Mouse (Mus musculus) C2C12 (cell line): Measurements from ENCODE around the gene Mei1. TPM values are rescaled to one million over a fixed set of nuclear protein-coding genes. Genes with fewer than 3 reads are reported as not detected.

Experiments used
- H3K27me3 ChIP-seq: one replicate; pipeline ENCODE4 v1.6.1; 2011; ENCODE audit not compliant: control insufficient read depth, insufficient read depth, insufficient read length
- H3K36me3 ChIP-seq: one replicate; pipeline ENCODE4 v1.6.1; 2011; ENCODE audit not compliant: control insufficient read depth, insufficient read depth
- H3K4me3 ChIP-seq: one replicate; pipeline ENCODE4 v1.5.1; 2011; ENCODE audit warnings: mild to moderate bottlenecking, control low read depth; ENCODE audit not compliant: poor library complexity, insufficient read depth, severe bottlenecking
- H3K79me2 ChIP-seq: one replicate; pipeline ENCODE4 v1.6.1; 2011; ENCODE audit not compliant: control insufficient read depth, insufficient read depth
- H3K79me3 ChIP-seq: one replicate; pipeline ENCODE4 v1.6.1; 2011; ENCODE audit warnings: low read depth, control low read depth
- H3ac ChIP-seq: one replicate; pipeline ENCODE3; 2011; ENCODE audit warnings: low read depth; ENCODE audit not compliant: control insufficient read depth, insufficient read length
- CEBPB ChIP-seq: IDR thresholded peaks from one replicate; pipeline ENCODE4 v1.6.1; 2011; ENCODE audit warnings: low read depth, mild to moderate bottlenecking, control low read depth, moderate library complexity
- CTCF ChIP-seq: IDR thresholded peaks from one replicate; pipeline ENCODE4 v1.5.1; 2011; ENCODE audit not compliant: control insufficient read depth, insufficient read depth, insufficient read length
- FOSL1 ChIP-seq: IDR thresholded peaks from one replicate; pipeline ENCODE4 v1.8.0; 2011; ENCODE audit warnings: mild to moderate bottlenecking, low read length; ENCODE audit not compliant: poor library complexity, insufficient read depth, severe bottlenecking
- MAX ChIP-seq: IDR thresholded peaks from one replicate; pipeline ENCODE4 v1.6.1; 2011; ENCODE audit warnings: mild to moderate bottlenecking, control low read depth
- MYOD1 ChIP-seq: IDR thresholded peaks from one replicate; pipeline ENCODE4 v1.6.1; 2011; ENCODE audit warnings: low read depth; ENCODE audit not compliant: control insufficient read depth, insufficient read length
- MYOG ChIP-seq: IDR thresholded peaks from one replicate; pipeline ENCODE4 v1.6.1; 2011; ENCODE audit not compliant: control insufficient read depth, insufficient read length; ENCODE audit errors: extremely low read depth
- USF1 ChIP-seq: IDR thresholded peaks from one replicate; pipeline ENCODE4 v1.6.1; 2011; ENCODE audit warnings: low read depth, mild to moderate bottlenecking, control low read depth, moderate library complexity
- polyA plus RNA-seq: library from polyadenylated mRNA; unstranded; fragments of >200 nt; fragmentation: generic; extraction: Trizol; gene quantifications from one replicate; pipeline ENCODE4 v1.2.1, GENCODE M21; 2012; ENCODE audit warnings: missing spikeins

Gene Mei1
- polyA plus RNA-seq, 1 experiment, result not detected

- peaks cover 50% of the 10 kb centered on the region for H3K27me3 ChIP-seq
- TF ChIP-seq MYOG, result no peak
- no peak for TF ChIP-seq MYOD1
- TF ChIP-seq CEBPB, result no peak
- TF ChIP-seq MAX, result no peak
- TF ChIP-seq CTCF, result no peak
- H3K79me3 ChIP-seq, result no peaks in the 10 kb centered on the region
- H3K36me3 ChIP-seq, result no peaks in the 10 kb centered on the region
- H3ac ChIP-seq, result no peak overlapping the region
- H3K4me3 ChIP-seq, result no peak overlapping the region
- H3K79me2 ChIP-seq, result no peaks in the 10 kb centered on the region
Observed at GRCm38 (mm10) chr15:82073490-82073889, 3.7 kb downstream of the Mei1 start.

- Histone ChIP-seq H3K79me2 (no peaks in the 10 kb centered on the region), H3K4me3 (no peak overlapping the region), H3ac (no peak overlapping the region), H3K36me3 (no peaks in the 10 kb centered on the region), H3K79me3 (no peaks in the 10 kb centered on the region), H3K27me3 (peaks cover 60% of the 10 kb centered on the region)
- no peak for TF ChIP-seq MYOD1
- TF ChIP-seq MYOG, result no peak
- no peak for TF ChIP-seq USF1
- no peak for TF ChIP-seq CTCF
- no peak for TF ChIP-seq CEBPB
- no peak for TF ChIP-seq MAX
- TF ChIP-seq FOSL1, result no peak
Observed at GRCm38 (mm10) chr15:82079883-82080282, 10.1 kb downstream of the Mei1 start.

- Histone ChIP-seq H3K4me3 (no peak overlapping the region), H3K79me3 (no peaks in the 10 kb centered on the region), H3ac (no peak overlapping the region), H3K79me2 (no peaks in the 10 kb centered on the region), H3K27me3 (peaks cover 64% of the 10 kb centered on the region), H3K36me3 (no peaks in the 10 kb centered on the region)
- TF ChIP-seq MYOG, result no peak
- no peak for TF ChIP-seq CTCF
- TF ChIP-seq CEBPB, result no peak
Observed at GRCm38 (mm10) chr15:82081161-82081560, 11.4 kb downstream of the Mei1 start.

- no peaks in the 10 kb centered on the region for H3K79me3 ChIP-seq
- TF ChIP-seq MYOG, result no peak
- TF ChIP-seq CTCF, result no peak
- no peak for TF ChIP-seq MAX
- no peak for TF ChIP-seq CEBPB
- no peak for TF ChIP-seq FOSL1
- no peak for TF ChIP-seq MYOD1
- TF ChIP-seq USF1, result no peak
- H3K79me2 ChIP-seq, result no peaks in the 10 kb centered on the region
- no peak overlapping the region for H3ac ChIP-seq
- no peaks in the 10 kb centered on the region for H3K36me3 ChIP-seq
- H3K4me3 ChIP-seq, result no peak overlapping the region
- peaks cover 88% of the 10 kb centered on the region for H3K27me3 ChIP-seq
Observed at GRCm38 (mm10) chr15:82085606-82086005, 15.8 kb downstream of the Mei1 start.

GRCm38 (mm10) chr15:82086131-82086530 is 16.3 kb downstream of the Mei1 start:
- Histone ChIP-seq H3K36me3 (no peaks in the 10 kb centered on the region), H3K27me3 (peaks cover 88% of the 10 kb centered on the region), H3K4me3 (no peak overlapping the region), H3K79me2 (no peaks in the 10 kb centered on the region), H3K79me3 (no peaks in the 10 kb centered on the region), H3ac (no peak overlapping the region)
- TF ChIP-seq MAX (no peak), CEBPB (no peak), MYOG (no peak), USF1 (no peak), MYOD1 (no peak), FOSL1 (no peak), CTCF (no peak)

GRCm38 (mm10) chr15:82087266-82087665 is 17.5 kb downstream of the Mei1 start:
- H3K79me2 ChIP-seq, result no peaks in the 10 kb centered on the region
- no peaks in the 10 kb centered on the region for H3K36me3 ChIP-seq
- peaks cover 88% of the 10 kb centered on the region for H3K27me3 ChIP-seq
- H3ac ChIP-seq, result no peak overlapping the region
- TF ChIP-seq CTCF, result no peak
- no peak for TF ChIP-seq MYOG
- no peak for TF ChIP-seq USF1
- no peak for TF ChIP-seq MAX
- no peak for TF ChIP-seq MYOD1
- TF ChIP-seq FOSL1, result no peak
- TF ChIP-seq CEBPB, result no peak
- H3K79me3 ChIP-seq, result no peaks in the 10 kb centered on the region
- H3K4me3 ChIP-seq, result no peak overlapping the region
